ENCODE assay signal across 8 mouse cellular contexts in the genomic region with DNA sequence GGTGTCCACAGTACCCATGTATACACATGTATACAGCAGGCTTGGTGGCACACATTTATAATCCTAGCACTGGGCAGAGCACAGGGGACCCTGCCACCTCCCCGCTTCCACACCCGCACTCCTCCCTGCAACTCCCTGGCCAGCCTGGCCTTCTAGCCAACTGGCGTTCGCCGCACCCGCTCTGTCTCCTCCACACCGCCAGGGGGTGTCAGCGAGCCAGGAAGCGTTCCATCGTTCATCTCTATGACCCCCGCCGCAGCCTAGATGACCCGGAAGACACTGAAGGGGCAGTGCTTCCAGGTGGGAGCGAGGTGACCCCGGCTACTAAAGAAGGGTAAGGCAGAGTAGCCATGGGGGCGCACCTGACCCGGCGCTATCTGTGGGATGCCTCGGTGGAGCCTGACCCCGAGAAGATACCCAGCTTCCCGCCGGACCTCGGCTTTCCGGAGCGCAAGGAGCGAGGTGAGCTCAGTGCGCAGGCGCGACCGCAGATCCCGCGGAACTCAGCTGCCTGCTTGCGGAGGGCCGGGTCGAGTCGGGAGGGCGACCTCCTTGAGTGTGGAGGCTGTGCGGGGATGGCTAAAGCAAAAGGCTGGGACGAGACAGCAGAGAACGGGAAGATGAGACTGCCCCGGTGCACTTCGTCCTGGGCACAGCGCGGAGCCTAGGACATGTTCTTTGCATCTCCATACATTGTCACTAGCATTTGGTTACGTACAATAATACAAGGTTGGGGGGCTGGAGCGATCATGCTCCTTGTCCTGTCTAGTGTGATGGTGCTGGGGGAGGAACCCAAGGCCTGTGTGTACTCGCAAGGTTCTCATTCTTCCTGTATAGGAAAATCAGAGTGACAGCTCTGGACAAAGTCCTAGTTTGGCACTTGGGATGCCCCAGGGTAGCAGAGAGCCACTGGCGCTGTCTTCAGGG. TPM values are rescaled to one million over a fixed set of nuclear protein-coding genes. Genes with fewer than 3 reads are reported as not detected.
DNase-seq lines count a peak whose midpoint lies in the region; ATAC-seq and TF ChIP-seq lines count a peak whose summit lies in the region.

Ndufb7 (plus strand) TSS at position 203 of the 927 bp plus-strand sequence.

- H3K79me3 ChIP-seq in C2C12 (ENCODE audit: low read depth): peaks cover 15% of the 10 kb centered on the region

- ATAC-seq in heart, embryonic 12.5 days (ENCODE audit: insufficient number of reproducible peaks, low FRiP score): peak; percentile 87
- peak; percentile 85 for ATAC-seq in kidney, postnatal 0 days (replicated peaks; ENCODE audit: low FRiP score, low read depth)
- peak; percentile 78 for ATAC-seq in liver, embryonic 11.5 days (replicated peaks; ENCODE audit: low FRiP score)
- peak; percentile 86 for ATAC-seq in stomach, embryonic 14.5 days (ENCODE audit: insufficient number of reproducible peaks, insufficient read depth, low FRiP score, low read depth)

- peak within 1 kb of the TSS; percentile 79 for H3K27ac ChIP-seq in heart, embryonic 12.5 days (ENCODE audit: poor library complexity, severe bottlenecking)
- H3K27ac ChIP-seq in kidney, postnatal 0 days: peak within 1 kb of the TSS; percentile 84
- peak within 1 kb of the TSS; percentile 79 for H3K27ac ChIP-seq in liver, embryonic 11.5 days (ENCODE audit: low read depth, low read length)
- H3K27ac ChIP-seq in stomach, embryonic 14.5 days (ENCODE audit: low read length): no peak within 1 kb of the TSS

- peak; percentile 66 for TF ChIP-seq CTCF in C2C12 (IDR thresholded peaks at IDR 0.05; ENCODE audit: control insufficient read depth, insufficient read depth, insufficient read length)
- TF ChIP-seq CTCF in brain, embryonic 14.5 days (IDR thresholded peaks at IDR 0.05; ENCODE audit: borderline replicate concordance, extremely low read depth, insufficient read depth, insufficient read length): peak; percentile 94
- TF ChIP-seq CTCF in kidney, postnatal 0 days (IDR thresholded peaks at IDR 0.05; ENCODE audit: low read depth): peak; percentile 98

- peaks cover 34% of the 10 kb centered on the region for H3K4me1 ChIP-seq in erythroblast, embryonic 14.5 days (ENCODE audit: control insufficient read depth)
- H3K4me1 ChIP-seq in heart, embryonic 12.5 days (replicated peaks): peaks cover 22% of the 10 kb centered on the region
- H3K4me1 ChIP-seq in kidney, postnatal 0 days (replicated peaks; ENCODE audit: insufficient read depth, low read length): peaks cover 10% of the 10 kb centered on the region
- H3K4me1 ChIP-seq in liver, embryonic 11.5 days (replicated peaks; ENCODE audit: control insufficient read depth, insufficient read depth, low read length): peaks cover 21% of the 10 kb centered on the region
- peaks cover 7% of the 10 kb centered on the region for H3K4me1 ChIP-seq in stomach, embryonic 14.5 days (ENCODE audit: control insufficient read depth, insufficient read depth, low read length)

- peak within 1 kb of the TSS; percentile 94 for H3K4me2 ChIP-seq in heart, embryonic 12.5 days
- peak within 1 kb of the TSS; percentile 80 for H3K4me2 ChIP-seq in kidney, postnatal 0 days (ENCODE audit: low read length)
- peak within 1 kb of the TSS; percentile 87 for H3K4me2 ChIP-seq in liver, embryonic 11.5 days
- H3K4me2 ChIP-seq in stomach, embryonic 14.5 days (replicated peaks; ENCODE audit: low read depth, low read length): peak within 1 kb of the TSS; percentile 83

- H3K36me3 ChIP-seq in C2C12 (ENCODE audit: control insufficient read depth, insufficient read depth): peaks cover 16% of the 10 kb centered on the region
- peaks cover 29% of the 10 kb centered on the region for H3K36me3 ChIP-seq in erythroblast, embryonic 14.5 days (ENCODE audit: control insufficient read depth)
- peaks cover 30% of the 10 kb centered on the region for H3K36me3 ChIP-seq in heart, embryonic 12.5 days
- peaks cover 15% of the 10 kb centered on the region; the same call in 1 of the 2 replicates for H3K36me3 ChIP-seq in kidney, postnatal 0 days (ENCODE audit: insufficient read depth, low read length)
- peaks cover 12% of the 10 kb centered on the region for H3K36me3 ChIP-seq in liver, embryonic 11.5 days (ENCODE audit: control insufficient read depth, insufficient read depth, low read length)
- H3K36me3 ChIP-seq in stomach, embryonic 14.5 days (ENCODE audit: control insufficient read depth, insufficient read depth, low read length): peaks cover 15% of the 10 kb centered on the region

- peak within 1 kb of the TSS; percentile 94 for H3ac ChIP-seq in C2C12 (ENCODE audit: control insufficient read depth, insufficient read length, low read depth)

- H3K27me3 ChIP-seq in C2C12 (ENCODE audit: control insufficient read depth, insufficient read depth, insufficient read length): peaks cover 3% of the 10 kb centered on the region
- no peaks in the 10 kb centered on the region for H3K27me3 ChIP-seq in erythroblast, embryonic 14.5 days (ENCODE audit: control insufficient read depth)
- no peaks in the 10 kb centered on the region for H3K27me3 ChIP-seq in heart, embryonic 12.5 days (replicated peaks)
- H3K27me3 ChIP-seq in kidney, postnatal 0 days (ENCODE audit: insufficient read depth, low read length): no peaks in the 10 kb centered on the region
- H3K27me3 ChIP-seq in liver, embryonic 11.5 days (replicated peaks; ENCODE audit: control insufficient read depth, insufficient read depth, low read length): no peaks in the 10 kb centered on the region
- no peaks in the 10 kb centered on the region for H3K27me3 ChIP-seq in stomach, embryonic 14.5 days (ENCODE audit: control insufficient read depth, insufficient read depth, low read length)

- H3K9ac ChIP-seq in heart, embryonic 12.5 days: peak within 1 kb of the TSS; percentile 91
- peak within 1 kb of the TSS; percentile 77 for H3K9ac ChIP-seq in kidney, postnatal 0 days (ENCODE audit: low read depth, low read length)
- H3K9ac ChIP-seq in liver, embryonic 11.5 days (ENCODE audit: low read depth, low read length): peak within 1 kb of the TSS; percentile 83
- H3K9ac ChIP-seq in stomach, embryonic 14.5 days (replicated peaks; ENCODE audit: low read depth, low read length): peak within 1 kb of the TSS; percentile 71

- peak within 1 kb of the TSS; percentile 74 for H3K4me3 ChIP-seq in C2C12 (ENCODE audit: insufficient read depth, poor library complexity, severe bottlenecking)
- H3K4me3 ChIP-seq in erythroblast, embryonic 14.5 days (replicated peaks): peak within 1 kb of the TSS; percentile 98
- H3K4me3 ChIP-seq in heart, embryonic 12.5 days: peak within 1 kb of the TSS; percentile 92
- peak within 1 kb of the TSS; percentile 88 for H3K4me3 ChIP-seq in kidney, postnatal 0 days (replicated peaks; ENCODE audit: low read depth, low read length)
- H3K4me3 ChIP-seq in liver, embryonic 11.5 days (ENCODE audit: low read depth, low read length): peak within 1 kb of the TSS; percentile 75
- peak within 1 kb of the TSS; percentile 78 for H3K4me3 ChIP-seq in stomach, embryonic 14.5 days (ENCODE audit: low read depth, low read length)

- TF ChIP-seq POLR2A in brain, embryonic 14.5 days (IDR thresholded peaks at IDR 0.05; ENCODE audit: borderline replicate concordance, extremely low read depth, insufficient read depth, insufficient read length, poor library complexity, severe bottlenecking): 0 out of 2 replicates have a peak, but pooled peaks have one; percentile 44

- WGBS in heart, embryonic 12.5 days: under 1% methylated on average over 48 of the region's 48 CpGs
- WGBS in kidney, postnatal 0 days: under 1% methylated on average over 48 of the region's 48 CpGs
- 1% methylated on average over 48 of the region's 48 CpGs for WGBS in liver, embryonic 11.5 days
- WGBS in stomach, embryonic 14.5 days: 1% methylated on average over 48 of the region's 48 CpGs

- no peaks in the 10 kb centered on the region for H3K9me3 ChIP-seq in erythroblast, embryonic 14.5 days (ENCODE audit: control insufficient read depth, low read length)
- H3K9me3 ChIP-seq in heart, embryonic 12.5 days (replicated peaks): no peaks in the 10 kb centered on the region
- H3K9me3 ChIP-seq in kidney, postnatal 0 days (replicated peaks; ENCODE audit: low read length): no peaks in the 10 kb centered on the region
- H3K9me3 ChIP-seq in liver, embryonic 11.5 days (ENCODE audit: control insufficient read depth, low read length): no peaks in the 10 kb centered on the region
- no peaks in the 10 kb centered on the region for H3K9me3 ChIP-seq in stomach, embryonic 14.5 days (ENCODE audit: control insufficient read depth, low read depth, low read length)

- peak; percentile 96 for DNase-seq in brain, embryonic 14.5 days (ENCODE audit: low read depth)
- DNase-seq in kidney, postnatal 0 days (ENCODE audit: low spot score): peak; percentile 93
- peak; percentile 95 for DNase-seq in liver, embryonic 11.5 days (ENCODE audit: low spot score)
- DNase-seq in naive thymus-derived CD4-positive, alpha-beta T cell, adult 2 months (ENCODE audit: low read depth): peak; percentile 95

- peaks cover 26% of the 10 kb centered on the region for H3K79me2 ChIP-seq in C2C12 (ENCODE audit: control insufficient read depth, insufficient read depth)

TF ChIP-seq in C2C12, 6 proteins besides CTCF, POLR2A, EP300 and RAD21:
- TF ChIP-seq USF1 (IDR thresholded peaks at IDR 0.05; ENCODE audit: low read depth): no peak
- no peak for TF ChIP-seq FOSL1 (IDR thresholded peaks at IDR 0.05; ENCODE audit: insufficient read depth, low read length, poor library complexity, severe bottlenecking)
- no peak for TF ChIP-seq MYOD1 (IDR thresholded peaks at IDR 0.05; ENCODE audit: control insufficient read depth, insufficient read length, low read depth)
- no peak for TF ChIP-seq MAX (IDR thresholded peaks at IDR 0.05)
- TF ChIP-seq MYOG (IDR thresholded peaks at IDR 0.05; ENCODE audit: control insufficient read depth, extremely low read depth, insufficient read length): no peak
- no peak for TF ChIP-seq CEBPB (IDR thresholded peaks at IDR 0.05; ENCODE audit: low read depth)

RNA-seq across cellular contexts. Expression of gene Ndufb7, which starts in this region (rescaled TPM):
- 302 TPM for polyA plus RNA-seq in C2C12 (2012; fragmentation: generic; extraction: Trizol)
- 294 and 383 TPM in 2 replicates for polyA plus RNA-seq in brain, embryonic 14.5 days (2012; rRNA removed)
- 76.6 and 87.5 TPM in 2 replicates for polyA plus RNA-seq in erythroblast, embryonic 14.5 days (2012)
- polyA plus RNA-seq in heart, embryonic 12.5 days (2016; fragmentation: Nextera tagmentation; extraction: Ambion mirVana): 547 and 555 TPM in 2 replicates
- 502 and 515 TPM in 2 replicates for polyA plus RNA-seq in kidney, postnatal 0 days (2015; fragmentation: Nextera tagmentation; extraction: Ambion mirVana)
- polyA plus RNA-seq in liver, embryonic 11.5 days (2014; fragmentation: Nextera tagmentation; extraction: Ambion mirVana): 321 and 354 TPM in 2 replicates
- 325 and 345 TPM in 2 replicates for polyA plus RNA-seq in stomach, embryonic 14.5 days (2014; fragmentation: Nextera tagmentation; extraction: Ambion mirVana)
